Mouse (Mus musculus) spleen, postnatal 36 days (tissue): ENCODE data around the gene Pdlim4.
"Not testable (repeated sequence)": the region's sequence is repeated elsewhere in the genome, so short reads cannot be mapped to it uniquely, and the experiment has no call there.

Experiments used
- DNase-seq, 2 experiments: peaks; one replicate each; pipeline ENCODE4 v3.0.0; 2022; ENCODE audit warnings: low spot score in 2 of 2, mixed read lengths in 1 of 2

Gene Pdlim4

GRCm38 (mm10) chr11:54017596-54017995 lies 51.2 kb downstream of the Pdlim4 start:
- no peak for DNase-seq

GRCm38 (mm10) chr11:54016051-54016450 lies 52.8 kb downstream of the Pdlim4 start:
- no peak for DNase-seq

GRCm38 (mm10) chr11:54012961-54013360 lies 55.9 kb downstream of the Pdlim4 start:
- DNase-seq, result no peak

GRCm38 (mm10) chr11:54011255-54011654 lies 57.6 kb downstream of the Pdlim4 start:
- no peak for DNase-seq

- no peak for DNase-seq
Observed at GRCm38 (mm10) chr11:54008416-54008920, 60.3 kb downstream of the Pdlim4 start.

- no peak for DNase-seq
Observed at GRCm38 (mm10) chr11:54007717-54008116, 61.1 kb downstream of the Pdlim4 start.

GRCm38 (mm10) chr11:54006901-54007300 lies 61.9 kb downstream of the Pdlim4 start:
- DNase-seq, result no peak

GRCm38 (mm10) chr11:54006362-54006761 lies 62.5 kb downstream of the Pdlim4 start:
- DNase-seq, result not testable (repeated sequence)
